Mouse (Mus musculus): ENCODE results near the gene 4933407L21Rik. TPM values are rescaled to one million over a fixed set of nuclear protein-coding genes. Genes with fewer than 3 reads are reported as not detected.

The 4933407L21Rik gene
- total RNA-seq (2022) = not detected

GRCm38 (mm10) chr1:85928057-85928687 lies at the start of gene 4933407L21Rik:
4933407L21Rik (plus strand) TSS chr1:85928483.
- no peak for DNase-seq (ENCODE audit: low spot score)

- DNase-seq (ENCODE audit: low spot score) = no peak
Measured at GRCm38 (mm10) chr1:85882003-85882402, 46.3 kb upstream of the 4933407L21Rik start.

- DNase-seq (ENCODE audit: low spot score) = no peak
Measured at GRCm38 (mm10) chr1:85887221-85887620, 41.1 kb upstream of the 4933407L21Rik start.

- peak; percentile 90 for DNase-seq (ENCODE audit: low spot score)
Measured at GRCm38 (mm10) chr1:85894231-85894747, 34.0 kb upstream of the 4933407L21Rik start, which contains the start of gene Itm2c. Itm2c (plus strand) TSS chr1:85894281.

- DNase-seq (ENCODE audit: low spot score) = no peak
Measured at GRCm38 (mm10) chr1:85894748-85895360, 33.4 kb upstream of the 4933407L21Rik start.

- DNase-seq (ENCODE audit: low spot score) = peak; percentile 70
Measured at GRCm38 (mm10) chr1:85895391-85895837, 32.9 kb upstream of the 4933407L21Rik start.

GRCm38 (mm10) chr1:85896110-85896509 lies 32.2 kb upstream of the 4933407L21Rik start:
- no peak for DNase-seq (ENCODE audit: low spot score)

- no peak for DNase-seq (ENCODE audit: low spot score)
Measured at GRCm38 (mm10) chr1:85896781-85897700, 31.2 kb upstream of the 4933407L21Rik start.

- DNase-seq (ENCODE audit: low spot score) = no peak
Measured at GRCm38 (mm10) chr1:85897901-85898760, 30.2 kb upstream of the 4933407L21Rik start.

GRCm38 (mm10) chr1:85898761-85899387 lies 29.4 kb upstream of the 4933407L21Rik start:
- no peak for DNase-seq (ENCODE audit: low spot score)

- no peak for DNase-seq (ENCODE audit: low spot score)
Measured at GRCm38 (mm10) chr1:85899388-85899761, 28.9 kb upstream of the 4933407L21Rik start.

GRCm38 (mm10) chr1:85900521-85901333 lies 27.6 kb upstream of the 4933407L21Rik start:
- DNase-seq (ENCODE audit: low spot score) = peak; percentile 41

- DNase-seq (ENCODE audit: low spot score) = peak; percentile 43
Measured at GRCm38 (mm10) chr1:85901516-85902107, 26.7 kb upstream of the 4933407L21Rik start.

GRCm38 (mm10) chr1:85902108-85902561 lies 26.1 kb upstream of the 4933407L21Rik start:
- DNase-seq (ENCODE audit: low spot score) = no peak

GRCm38 (mm10) chr1:85906892-85907291 lies 21.4 kb upstream of the 4933407L21Rik start:
- no peak for DNase-seq (ENCODE audit: low spot score)

- no peak for DNase-seq (ENCODE audit: low spot score)
Measured at GRCm38 (mm10) chr1:85908754-85909590, 19.3 kb upstream of the 4933407L21Rik start.

- no peak for DNase-seq (ENCODE audit: low spot score)
Measured at GRCm38 (mm10) chr1:85913078-85913755, 15.1 kb upstream of the 4933407L21Rik start.

GRCm38 (mm10) chr1:85915890-85916289 lies 12.4 kb upstream of the 4933407L21Rik start:
- DNase-seq (ENCODE audit: low spot score) = no peak
